Mouse (Mus musculus) heart, embryonic 11.5 days (tissue): ENCODE data around the gene Fstl1. TPM values are rescaled to one million over a fixed set of nuclear protein-coding genes. Genes with fewer than 3 reads are reported as not detected.

ENCODE experiments used
- ATAC-seq: fragments of 200-750 bp; cut with Nextera tagmentation; replicated peaks from 2 replicates; pipeline ENCODE4 v1.8.0; 2017; ENCODE audit warnings: moderate library complexity; ENCODE audit not compliant: insufficient number of reproducible peaks, low FRiP score, low TSS enrichment
- H3K27ac ChIP-seq: fragments of 300-500 bp; sonication (generic); 2 replicates; pipeline ENCODE4 v1.5.1; 2014; ENCODE audit warnings: mild to moderate bottlenecking, low read depth, low read length
- H3K27me3 ChIP-seq: fragments of 300-500 bp; sonication (generic); 2 replicates; pipeline ENCODE4 v1.6.1; 2014; ENCODE audit warnings: mild to moderate bottlenecking, low read length, mixed read lengths; ENCODE audit not compliant: control insufficient read depth, insufficient read depth
- H3K36me3 ChIP-seq: fragments of 300-500 bp; sonication (generic); 2 replicates; pipeline ENCODE4 v1.6.1; 2014; ENCODE audit warnings: mild to moderate bottlenecking, low read length, moderate library complexity, mixed read lengths; ENCODE audit not compliant: control insufficient read depth, insufficient read depth
- H3K4me1 ChIP-seq: fragments of 300-500 bp; sonication (generic); 2 replicates; pipeline ENCODE4 v1.6.1; 2014; ENCODE audit warnings: low read length; ENCODE audit not compliant: control insufficient read depth, insufficient read depth
- H3K4me2 ChIP-seq: fragments of 300-500 bp; sonication (generic); 2 replicates; pipeline ENCODE4 v1.6.1; 2014; ENCODE audit warnings: mild to moderate bottlenecking, moderate library complexity
- H3K4me3 ChIP-seq: fragments of 300-500 bp; sonication (generic); 2 replicates; pipeline ENCODE4 v1.5.1; 2014; ENCODE audit warnings: low read depth, low read length
- H3K9ac ChIP-seq: fragments of 300-500 bp; sonication (generic); 2 replicates; pipeline ENCODE4 v1.6.1; 2014; ENCODE audit warnings: mild to moderate bottlenecking, low read depth, low read length, moderate library complexity
- H3K9me3 ChIP-seq: fragments of 300-500 bp; sonication (generic); replicated peaks from 2 replicates; pipeline ENCODE4 v1.6.1; 2016; ENCODE audit warnings: low read length; ENCODE audit not compliant: control insufficient read depth
- WGBS: fragments of 180-500 bp; shearing (Covaris S2); extraction: QIAGEN DNeasy Blood & Tissue Kit; methylation state at CpG from one replicate; pipeline ENCODE4 v1.1.7; 2014; ENCODE audit not compliant: insufficient replicate concordance; 5-methylcytosine and 5-hydroxymethylcytosine counted together
- polyA plus RNA-seq: library from polyadenylated mRNA; unstranded; fragments of >200 nt; fragmentation: Nextera tagmentation; extraction: Ambion mirVana; gene quantifications from 2 replicates; pipeline ENCODE4 v1.2.1, GENCODE M21; 2014

Fstl1 gene
- polyA plus RNA-seq, 1 experiment from 2014 or later = 503 TPM

DNA sequence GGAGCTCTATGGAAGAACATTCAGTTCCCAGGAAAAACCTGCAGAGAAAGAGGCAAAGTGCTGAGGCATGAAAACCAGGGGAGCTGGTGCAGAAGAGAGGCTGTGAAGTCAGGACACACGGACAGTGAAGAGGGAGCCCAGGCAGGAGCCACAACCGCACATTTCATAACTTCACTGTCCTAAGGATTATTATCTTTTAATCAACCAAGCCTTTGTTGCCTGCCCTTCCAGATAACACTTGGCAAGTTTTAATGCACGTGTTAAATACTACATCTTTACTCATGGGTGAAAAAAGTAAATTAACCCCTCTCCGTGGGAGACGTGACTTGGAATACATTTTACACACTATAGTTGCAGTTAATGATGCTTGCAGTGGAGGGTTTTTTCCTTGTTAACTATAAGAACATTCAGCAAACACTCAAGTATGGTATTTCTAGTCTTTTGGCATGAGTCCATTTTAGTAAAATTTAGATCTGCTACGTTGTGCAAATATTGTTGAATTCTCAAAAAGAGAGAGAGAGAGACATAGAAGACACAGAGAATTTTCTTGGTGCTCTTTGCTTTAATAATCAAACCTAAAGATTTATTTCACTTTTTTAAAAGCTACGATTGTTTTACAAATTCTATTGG, 3.1 kb downstream of the Fstl1 start:
- WGBS = 69% methylated on average over 7 of the region's 7 CpGs
- peaks cover 10% of the 10 kb centered on the region; the same call in 1 of the 2 replicates for H3K36me3 ChIP-seq
- H3K4me3 ChIP-seq = peak overlapping the region; percentile 10; the same call in 1 of the 2 replicates
- H3K27ac ChIP-seq = no peak overlapping the region
- no peak overlapping the region for H3K9ac ChIP-seq
- peaks cover 20% of the 10 kb centered on the region for H3K4me1 ChIP-seq
- peak overlapping the region; percentile 75 for H3K4me2 ChIP-seq
- H3K9me3 ChIP-seq = no peaks in the 10 kb centered on the region
- no peak for ATAC-seq
- H3K27me3 ChIP-seq = no peaks in the 10 kb centered on the region

DNA sequence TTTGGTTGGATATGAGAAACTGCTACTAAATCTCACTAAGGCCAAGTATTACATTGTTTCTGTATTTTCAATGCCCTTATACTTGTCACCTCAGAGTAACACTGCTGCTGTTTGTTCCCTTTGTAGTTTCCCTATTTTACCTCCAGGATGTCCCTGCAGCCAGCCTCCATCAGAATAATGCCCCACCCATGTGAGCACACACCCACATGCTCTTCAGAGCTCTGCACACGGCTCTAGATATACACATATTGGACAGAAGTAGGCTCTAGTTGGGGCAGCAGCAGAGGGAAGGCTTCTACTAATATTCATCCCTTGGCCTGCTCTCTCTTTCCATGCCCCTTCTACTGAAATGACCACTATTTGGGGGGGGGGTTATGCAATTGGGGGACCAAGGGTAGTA, 3.7 kb downstream of the Fstl1 start:
- H3K27ac ChIP-seq = no peak overlapping the region
- WGBS = 32% methylated on average over 1 of the region's 1 CpGs

DNA sequence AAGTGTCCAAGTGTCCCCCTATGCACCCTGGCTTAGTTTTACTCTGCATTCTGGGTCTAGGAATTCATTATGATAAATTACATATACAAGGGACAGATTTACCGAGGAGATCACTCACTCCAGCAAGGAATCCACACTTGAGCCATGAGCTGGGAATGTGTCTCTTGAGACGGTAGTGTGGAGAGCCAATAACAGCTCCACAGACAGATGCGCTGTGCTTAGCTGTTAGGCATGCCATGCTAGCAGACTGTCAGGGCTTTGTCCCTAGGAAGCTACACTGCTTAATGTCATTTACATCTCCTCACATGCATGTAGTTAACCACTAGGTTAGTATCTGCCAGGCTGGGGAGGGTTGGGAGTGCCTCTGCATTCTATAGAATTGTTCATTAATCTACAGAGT, 4.2 kb downstream of the Fstl1 start:
- H3K4me2 ChIP-seq = no peak overlapping the region
- H3K4me1 ChIP-seq = peaks cover 28% of the 10 kb centered on the region
- H3K9ac ChIP-seq = no peak overlapping the region
- peaks cover 13% of the 10 kb centered on the region; the same call in 1 of the 2 replicates for H3K36me3 ChIP-seq
- no peak overlapping the region for H3K27ac ChIP-seq
- H3K27me3 ChIP-seq = no peaks in the 10 kb centered on the region
- H3K9me3 ChIP-seq = no peaks in the 10 kb centered on the region
- WGBS = 75% methylated on average over 3 of the region's 3 CpGs
- no peak for ATAC-seq
- no peak overlapping the region for H3K4me3 ChIP-seq

More for the DNA sequence above, 3.7 kb downstream of the Fstl1 start:
- no peak overlapping the region for H3K4me3 ChIP-seq
- peaks cover 13% of the 10 kb centered on the region; the same call in 1 of the 2 replicates for H3K36me3 ChIP-seq
- ATAC-seq = no peak
- no peak overlapping the region for H3K9ac ChIP-seq
- no peaks in the 10 kb centered on the region for H3K27me3 ChIP-seq
- H3K4me2 ChIP-seq = no peak overlapping the region
- H3K9me3 ChIP-seq = no peaks in the 10 kb centered on the region
- H3K4me1 ChIP-seq = peaks cover 23% of the 10 kb centered on the region

DNA sequence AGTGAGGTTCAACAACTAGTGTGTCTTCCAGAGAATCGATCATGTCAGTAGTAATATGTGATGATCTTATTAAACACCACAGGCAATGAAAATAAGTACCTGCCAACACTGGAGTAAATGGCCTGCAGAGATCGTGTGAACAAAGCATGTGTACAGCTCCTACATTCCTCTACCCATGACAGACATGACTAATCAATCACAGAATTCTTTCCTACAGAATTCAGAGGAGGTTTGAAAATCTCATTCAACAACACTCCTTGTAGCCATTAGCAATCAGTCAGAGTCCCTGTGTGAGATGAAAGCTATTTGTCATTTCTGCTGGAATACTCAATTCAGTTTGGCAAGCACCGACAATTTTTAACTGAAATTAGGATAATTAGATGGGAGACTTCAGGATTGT, 7.9 kb downstream of the Fstl1 start:
- Histone ChIP-seq H3K4me2 (no peak overlapping the region), H3K27ac (no peak overlapping the region), H3K27me3 (no peaks in the 10 kb centered on the region), H3K36me3 (peaks cover 13% of the 10 kb centered on the region; the same call in 1 of the 2 replicates), H3K9me3 (no peaks in the 10 kb centered on the region), H3K9ac (no peak overlapping the region), H3K4me3 (no peak overlapping the region), H3K4me1 (peaks cover 54% of the 10 kb centered on the region)
- WGBS = 72% methylated on average over 3 of the region's 3 CpGs
- ATAC-seq = no peak

DNA sequence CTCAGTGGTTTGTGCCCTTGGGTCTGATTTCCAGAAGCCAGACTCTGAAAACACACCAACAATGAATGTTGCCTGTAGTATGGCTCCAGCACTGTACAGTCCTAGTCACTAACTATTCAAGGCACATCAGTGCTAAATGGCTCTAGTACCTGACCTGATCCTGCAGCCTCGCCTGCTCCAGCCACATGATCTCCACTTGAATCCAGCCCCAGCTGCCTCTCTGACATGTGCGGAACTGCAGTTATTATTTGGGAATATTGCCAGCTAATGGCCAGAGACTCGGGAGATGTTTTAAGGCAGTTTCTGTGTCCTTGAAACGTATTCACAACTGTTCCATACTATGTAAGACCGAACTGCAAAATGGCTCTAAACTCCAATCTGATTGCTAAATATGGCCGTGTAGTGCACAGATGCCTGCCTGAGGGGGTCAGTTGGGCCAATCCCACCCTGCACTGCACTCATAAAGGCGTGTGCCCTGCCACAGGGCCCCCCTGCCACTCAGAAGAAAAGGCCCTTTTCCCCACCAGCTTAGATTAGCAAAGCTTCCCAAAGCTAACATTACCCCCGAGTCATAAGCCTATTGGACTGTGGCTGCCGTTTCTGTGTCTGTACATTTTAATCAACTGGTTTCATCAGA, 11.0 kb downstream of the Fstl1 start:
- no peak for ATAC-seq
- 47% methylated on average over 9 of the region's 9 CpGs for WGBS
- Histone ChIP-seq H3K9me3 (no peaks in the 10 kb centered on the region), H3K27ac (peak overlapping the region; percentile 89), H3K9ac (peak overlapping the region; percentile 63; the same call in 1 of the 2 replicates), H3K4me3 (no peak overlapping the region), H3K4me1 (peaks cover 65% of the 10 kb centered on the region), H3K27me3 (no peaks in the 10 kb centered on the region), H3K4me2 (peak overlapping the region; percentile 34; the same call in 1 of the 2 replicates), H3K36me3 (peaks cover 9% of the 10 kb centered on the region; the same call in 1 of the 2 replicates)

DNA sequence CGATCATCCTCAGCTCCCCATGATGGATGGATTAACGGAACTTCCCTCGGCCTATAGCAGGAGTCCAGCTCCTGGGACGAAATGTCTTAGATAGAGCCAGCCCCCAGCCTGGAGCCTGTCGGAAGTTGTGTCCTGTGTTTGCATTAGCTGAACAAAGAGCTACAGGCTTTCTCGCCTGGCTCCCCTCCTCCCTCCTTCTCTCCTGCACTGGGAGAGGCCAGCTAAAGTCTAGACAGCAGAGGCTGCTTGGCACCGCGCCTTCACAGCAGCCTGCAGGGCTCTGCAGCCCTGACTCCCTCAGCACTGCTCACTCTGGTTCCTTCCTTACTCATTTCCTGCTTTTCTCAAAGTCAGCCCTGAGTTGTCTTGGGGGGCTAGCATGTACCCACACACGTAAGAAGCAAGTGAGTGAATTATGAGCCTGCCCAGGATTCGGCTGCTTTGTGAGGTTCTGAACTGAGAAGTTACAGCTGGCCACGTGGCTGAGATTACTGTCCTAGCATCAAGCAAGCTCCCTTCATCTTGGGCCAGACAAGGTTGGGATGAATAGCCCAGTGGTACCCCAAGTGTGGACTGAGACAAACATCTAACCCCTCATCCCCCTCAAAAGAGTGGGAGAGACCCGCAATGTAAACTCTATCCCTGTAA, 11.8 kb downstream of the Fstl1 start:
- 26% methylated on average over 12 of the region's 12 CpGs for WGBS
- peak; percentile 80 for ATAC-seq
- peak overlapping the region; percentile 34 for H3K4me2 ChIP-seq
- H3K4me3 ChIP-seq = no peak overlapping the region
- no peaks in the 10 kb centered on the region for H3K9me3 ChIP-seq
- H3K9ac ChIP-seq = peak overlapping the region; percentile 63
- peak overlapping the region; percentile 89 for H3K27ac ChIP-seq
- H3K27me3 ChIP-seq = no peaks in the 10 kb centered on the region
- peaks cover 10% of the 10 kb centered on the region; the same call in 1 of the 2 replicates for H3K36me3 ChIP-seq
- H3K4me1 ChIP-seq = peaks cover 68% of the 10 kb centered on the region

DNA sequence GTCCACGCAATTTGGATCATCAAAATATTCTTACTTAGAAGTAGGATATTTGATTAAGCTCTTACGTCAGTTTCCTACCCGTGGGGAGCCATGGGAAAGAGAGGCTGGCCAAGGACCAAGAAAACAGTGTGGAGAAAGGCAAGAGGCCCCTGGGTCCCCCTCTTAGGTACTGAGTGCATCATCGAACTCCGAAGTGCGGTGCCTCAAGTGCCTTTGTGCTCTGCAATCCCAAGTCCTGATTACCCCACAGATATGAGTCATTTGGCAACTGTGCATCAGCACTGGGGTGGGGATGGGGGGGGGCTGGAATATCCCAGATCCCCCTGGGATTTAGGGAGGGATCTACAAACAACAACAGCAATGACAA, 12.3 kb downstream of the Fstl1 start:
- Histone ChIP-seq H3K9me3 (no peaks in the 10 kb centered on the region), H3K4me1 (peaks cover 69% of the 10 kb centered on the region), H3K4me2 (peak overlapping the region; percentile 34; the same call in 1 of the 2 replicates), H3K36me3 (peaks cover 10% of the 10 kb centered on the region; the same call in 1 of the 2 replicates), H3K27ac (peak overlapping the region; percentile 89), H3K4me3 (no peak overlapping the region), H3K27me3 (no peaks in the 10 kb centered on the region), H3K9ac (no peak overlapping the region; the same call in 1 of the 2 replicates)
- no peak for ATAC-seq
- WGBS = 68% methylated on average over 6 of the region's 6 CpGs

DNA sequence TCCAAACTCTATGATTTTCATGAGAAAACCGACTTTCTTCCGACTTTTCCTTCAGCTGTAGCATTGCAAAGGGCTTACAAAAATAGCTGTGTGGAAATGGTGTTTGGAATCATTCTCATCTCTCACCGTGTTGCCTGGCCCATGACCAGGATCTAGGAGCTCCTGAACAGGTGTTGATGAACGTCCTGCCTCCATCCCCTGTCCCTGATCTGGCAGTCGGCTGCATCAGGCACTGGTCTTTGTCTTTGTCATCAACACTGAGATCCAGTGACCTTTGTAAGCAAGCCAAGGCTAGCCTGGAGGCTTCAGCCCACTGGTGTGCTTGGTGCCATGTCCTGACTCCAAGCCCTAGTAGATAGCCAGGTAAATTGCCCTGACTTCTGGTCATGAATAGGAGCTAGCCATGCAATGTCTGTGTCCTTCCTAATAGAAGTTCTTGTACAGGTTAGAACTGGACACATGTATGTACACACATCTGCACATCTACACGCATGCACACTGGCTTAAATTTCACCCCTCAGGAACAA, 12.8 kb downstream of the Fstl1 start:
- no peak for ATAC-seq
- WGBS = 57% methylated on average over 6 of the region's 6 CpGs
- Histone ChIP-seq H3K4me3 (no peak overlapping the region), H3K4me1 (peaks cover 69% of the 10 kb centered on the region), H3K27ac (peak overlapping the region; percentile 89), H3K9ac (no peak overlapping the region), H3K4me2 (no peak overlapping the region; the same call in 1 of the 2 replicates), H3K36me3 (peaks cover 9% of the 10 kb centered on the region; the same call in 1 of the 2 replicates), H3K27me3 (no peaks in the 10 kb centered on the region), H3K9me3 (no peaks in the 10 kb centered on the region)
